In the genomic region with DNA sequence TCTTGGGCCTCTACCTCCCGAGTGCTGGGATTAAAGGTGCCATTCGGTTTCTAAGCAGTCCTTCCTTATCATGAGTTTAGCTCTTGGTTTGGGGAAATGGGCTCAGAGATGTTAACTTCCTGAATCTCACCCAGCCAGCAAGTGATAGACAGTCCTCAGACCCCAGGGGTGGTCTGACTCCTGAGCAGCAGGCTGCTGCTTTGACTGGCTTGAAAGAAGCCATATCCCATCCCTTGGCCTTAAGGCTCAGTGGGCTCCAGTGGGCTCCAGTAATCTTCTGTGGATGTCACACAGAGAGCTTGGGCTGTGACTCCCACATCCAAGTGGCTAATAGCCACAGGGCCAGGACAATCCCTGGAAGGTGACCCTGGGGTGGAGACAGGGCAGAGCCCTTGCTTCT, we compare ENCODE assay signal across 11 mouse cellular contexts. TPM values are rescaled to one million over a fixed set of nuclear protein-coding genes. Genes with fewer than 3 reads are reported as not detected.
DNase-seq lines count a peak whose midpoint lies in the region; ATAC-seq and TF ChIP-seq lines count a peak whose summit lies in the region.
"Had no signal": no experiment of that assay in that cellular context is flagged by ENCODE, and none has a peak within 500 bp of the region (broad histone marks: within the 10 kb centered on the region; RNA-seq: fewer than 3 reads in every experiment).

No protein-coding gene starts in this region.

- H3K36me3 ChIP-seq in forebrain, embryonic 10.5 days (replicated peaks) = no peaks in the 10 kb centered on the region
- H3K36me3 ChIP-seq in forebrain, embryonic 12.5 days (replicated peaks) = no peaks in the 10 kb centered on the region
- no peaks in the 10 kb centered on the region for H3K36me3 ChIP-seq in liver, adult 2 months (ENCODE audit: control insufficient read depth, insufficient read depth, low read length)
- no peaks in the 10 kb centered on the region for H3K36me3 ChIP-seq in E14TG2a.4 (ENCODE audit: insufficient read depth, low read length)
- H3K36me3 ChIP-seq in liver, embryonic 13.5 days = no peaks in the 10 kb centered on the region
- H3K36me3 ChIP-seq: hindbrain, embryonic 12.5 days had no signal

- TF ChIP-seq CTCF in liver, adult 2 months (IDR thresholded peaks at IDR 0.05; ENCODE audit: low read depth, low read length) = no peak
- no peak for TF ChIP-seq CTCF in E14TG2a.4 (conservative IDR thresholded peaks at IDR 0.05; ENCODE audit: low read length)

- TF ChIP-seq POLR2A in liver, adult 2 months (IDR thresholded peaks at IDR 0.05; ENCODE audit: extremely low read depth, insufficient read depth, low read length) = no peak

- DNase-seq in forebrain, embryonic 10.5 days (ENCODE audit: extremely low spot score, low spot score) = no peak
- DNase-seq in liver, adult 2 months (ENCODE audit: extremely low read depth, low read depth, low spot score) = no peak
- DNase-seq in liver (no peak), adipocyte (ENCODE audit: low spot score) (no peak)
- no peak for DNase-seq in liver, embryonic 13.5 days
- DNase-seq in left cerebral cortex, adult 11 months (ENCODE audit: low spot score) = no peak
- DNase-seq: adrenal gland, postnatal 25 days; cerebellum, adult 2 months had no signal

- peaks cover 11% of the 10 kb centered on the region; the same call in 1 of the 2 replicates for H3K4me1 ChIP-seq in forebrain, embryonic 10.5 days
- no peaks in the 10 kb centered on the region for H3K4me1 ChIP-seq in forebrain, embryonic 12.5 days
- H3K4me1 ChIP-seq in liver, adult 2 months (ENCODE audit: control insufficient read depth, insufficient read depth, low read length) = peaks cover 2% of the 10 kb centered on the region; the same call in 1 of the 2 replicates
- H3K4me1 ChIP-seq in E14TG2a.4 (replicated peaks; ENCODE audit: low read depth, low read length) = peaks cover 56% of the 10 kb centered on the region
- H3K4me1 ChIP-seq in liver, embryonic 13.5 days (replicated peaks) = peaks cover 33% of the 10 kb centered on the region
- H3K4me1 ChIP-seq: hindbrain, embryonic 12.5 days had no signal

- peaks cover 8% of the 10 kb centered on the region for H3K9me3 ChIP-seq in forebrain, embryonic 10.5 days
- H3K9me3 ChIP-seq in forebrain, embryonic 12.5 days = no peaks in the 10 kb centered on the region
- peaks cover 11% of the 10 kb centered on the region for H3K9me3 ChIP-seq in E14TG2a.4 (ENCODE audit: low read length)
- no peaks in the 10 kb centered on the region for H3K9me3 ChIP-seq in liver, embryonic 13.5 days (replicated peaks)
- H3K9me3 ChIP-seq: hindbrain, embryonic 12.5 days had no signal

- no peak overlapping the region for H3K4me3 ChIP-seq in forebrain, embryonic 10.5 days
- no peak overlapping the region for H3K4me3 ChIP-seq in forebrain, embryonic 12.5 days (replicated peaks)
- no peak overlapping the region for H3K4me3 ChIP-seq in liver, adult 2 months (ENCODE audit: insufficient read depth, low read depth, low read length)
- H3K4me3 ChIP-seq in E14TG2a.4 (replicated peaks; ENCODE audit: low read length) = 0 out of 2 replicates have a peak overlapping the region, but pooled peaks have one; percentile 53
- H3K4me3 ChIP-seq in liver, embryonic 13.5 days (replicated peaks) = no peak overlapping the region
- H3K4me3 ChIP-seq: hindbrain, embryonic 12.5 days had no signal

- H3K27ac ChIP-seq in forebrain, embryonic 10.5 days = peak overlapping the region; percentile 41; the same call in 1 of the 2 replicates
- no peak overlapping the region for H3K27ac ChIP-seq in forebrain, embryonic 12.5 days
- peak overlapping the region; percentile 16; the same call in 1 of the 2 replicates for H3K27ac ChIP-seq in liver, adult 2 months (replicated peaks; ENCODE audit: insufficient read depth, low read depth, low read length)
- peak overlapping the region; percentile 47 for H3K27ac ChIP-seq in liver, embryonic 13.5 days
- H3K27ac ChIP-seq: hindbrain, embryonic 12.5 days had no signal

- no peaks in the 10 kb centered on the region for H3K27me3 ChIP-seq in forebrain, embryonic 10.5 days (ENCODE audit: poor library complexity, severe bottlenecking)
- H3K27me3 ChIP-seq in forebrain, embryonic 12.5 days = no peaks in the 10 kb centered on the region
- no peaks in the 10 kb centered on the region for H3K27me3 ChIP-seq in liver, adult 2 months (ENCODE audit: control insufficient read depth, insufficient read depth, low read length)
- H3K27me3 ChIP-seq in E14TG2a.4 (ENCODE audit: insufficient read depth, low read length) = peaks cover 5% of the 10 kb centered on the region; the same call in 1 of the 2 replicates
- H3K27me3 ChIP-seq in liver, embryonic 13.5 days = no peaks in the 10 kb centered on the region
- H3K27me3 ChIP-seq: hindbrain, embryonic 12.5 days had no signal

- 79% methylated on average over 2 of the region's 2 CpGs for WGBS in forebrain, embryonic 10.5 days
- 74% methylated on average over 2 of the region's 2 CpGs for WGBS in forebrain, embryonic 12.5 days
- 78% methylated on average over 2 of the region's 2 CpGs for WGBS in liver, adult 2 months
- WGBS in liver, embryonic 13.5 days (ENCODE audit: insufficient replicate concordance) = 10% methylated on average over 2 of the region's 2 CpGs

- no peak for ATAC-seq in forebrain, embryonic 12.5 days (ENCODE audit: low FRiP score)
- no peak for ATAC-seq in liver, embryonic 13.5 days (ENCODE audit: low read depth)

- no peaks in the 10 kb centered on the region for H3K79me2 ChIP-seq in liver, adult 2 months (ENCODE audit: control insufficient read depth, insufficient read depth, low read length)

- H3K9ac ChIP-seq in forebrain, embryonic 12.5 days = no peak overlapping the region
- no peak overlapping the region for H3K9ac ChIP-seq in liver, adult 2 months (ENCODE audit: low read depth, low read length)
- no peak overlapping the region for H3K9ac ChIP-seq in liver, embryonic 13.5 days
- H3K9ac ChIP-seq: hindbrain, embryonic 12.5 days had no signal

- no peak overlapping the region for H3K4me2 ChIP-seq in forebrain, embryonic 12.5 days
- H3K4me2 ChIP-seq in liver, embryonic 13.5 days = peak overlapping the region; percentile 67; the same call in 1 of the 2 replicates
- H3K4me2 ChIP-seq: hindbrain, embryonic 12.5 days had no signal

RNA-seq across cellular contexts. Expression of a gene that starts 40.6 kb away (rescaled TPM):
- 7.3 and 7.8 TPM in 2 replicates for polyA plus RNA-seq in forebrain, embryonic 10.5 days (2016; fragmentation: Nextera tagmentation; extraction: Ambion mirVana)
- polyA plus RNA-seq in forebrain, embryonic 12.5 days (2016; fragmentation: Nextera tagmentation; extraction: Ambion mirVana) = 8.7 and 9.6 TPM in 2 replicates
- 7.0 and 7.2 TPM in 2 replicates for total RNA-seq in liver, adult 2 months (2014; rRNA removed)
- polyA plus RNA-seq in liver, adult 2 months (2012; rRNA removed) = 10.5 and 11.0 TPM in 2 replicates
- 1.0 and 1.1 TPM in 2 replicates for polyA plus RNA-seq in liver, embryonic 13.5 days (2015; fragmentation: Nextera tagmentation; extraction: Ambion mirVana)

RNA-seq across cellular contexts. Expression of a gene that starts 43.3 kb away (rescaled TPM):
- 25.0 and 26.3 TPM in 2 replicates for polyA plus RNA-seq in forebrain, embryonic 10.5 days (2016; fragmentation: Nextera tagmentation; extraction: Ambion mirVana)
- polyA plus RNA-seq in forebrain, embryonic 12.5 days (2016; fragmentation: Nextera tagmentation; extraction: Ambion mirVana) = 38.8 and 39.9 TPM in 2 replicates
- 40.0 and 41.9 TPM in 2 replicates for total RNA-seq in liver, adult 2 months (2014; rRNA removed)
- 57.9 and 124 TPM in 2 replicates for polyA plus RNA-seq in liver, adult 2 months (2012; rRNA removed)
- 8.7 and 9.2 TPM in 2 replicates for polyA plus RNA-seq in liver, embryonic 13.5 days (2015; fragmentation: Nextera tagmentation; extraction: Ambion mirVana)

RNA-seq across cellular contexts. Expression of a gene that starts 44.3 kb away (rescaled TPM):
- 6.6 and 6.7 TPM in 2 replicates for polyA plus RNA-seq in forebrain, embryonic 10.5 days (2016; fragmentation: Nextera tagmentation; extraction: Ambion mirVana)
- polyA plus RNA-seq in forebrain, embryonic 12.5 days (2016; fragmentation: Nextera tagmentation; extraction: Ambion mirVana) = 6.1 and 6.2 TPM in 2 replicates
- total RNA-seq in liver, adult 2 months (2014; rRNA removed) = 0.67 and 0.83 TPM in 2 replicates
- 2.9 and 3.0 TPM in 2 replicates for polyA plus RNA-seq in liver, adult 2 months (2012; rRNA removed)
- polyA plus RNA-seq in liver, embryonic 13.5 days (2015; fragmentation: Nextera tagmentation; extraction: Ambion mirVana) = 2.2 and 2.4 TPM in 2 replicates
